Mouse (Mus musculus) lung, adult 2 months (tissue): Measurements from ENCODE around the gene Rdx.

Source experiments
- CTCF ChIP-seq: fragments of 200-500 bp; IDR thresholded peaks from 2 replicates; pipeline ENCODE4 v1.5.1; 2011; ENCODE audit warnings: mild to moderate bottlenecking, low read length, control low read depth; ENCODE audit not compliant: insufficient read depth
- POLR2A ChIP-seq: fragments of 200-500 bp; IDR thresholded peaks from 2 replicates; pipeline ENCODE4 v1.6.1; 2011; ENCODE audit warnings: low read depth, mild to moderate bottlenecking, control low read depth, low read length, borderline replicate concordance; ENCODE audit errors: extremely low read depth

DNA sequence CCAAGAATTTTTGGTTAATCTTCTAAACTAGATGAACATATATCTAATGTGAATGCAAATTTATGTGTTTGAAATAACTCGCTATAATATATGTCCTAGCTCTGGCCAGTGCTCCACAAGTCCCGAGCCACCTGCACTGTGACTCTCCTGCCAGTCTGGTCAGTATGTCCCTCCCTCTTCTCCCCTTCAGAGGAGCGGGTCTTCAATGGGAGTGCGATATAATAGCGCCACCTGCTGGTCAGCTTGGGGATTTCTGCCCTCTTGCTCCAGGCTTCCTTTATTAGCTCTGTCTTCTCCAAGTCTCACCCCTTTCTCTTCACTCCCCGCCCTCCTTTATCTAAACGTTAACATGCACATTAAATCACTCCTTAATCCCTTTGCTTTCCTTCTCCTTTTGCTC lies 51.6 kb downstream of the Rdx start:
- TF ChIP-seq POLR2A (no peak), CTCF (peak; percentile 99)
